Mouse (Mus musculus) telencephalon, adult 2 months (tissue): ENCODE data around the gene Slc25a47.

Experiments
- DNase-seq: peaks from one replicate; pipeline ENCODE4 v3.0.0-alpha.2; 2011; ENCODE audit warnings: low read depth, low spot score

Slc25a47 gene

GRCm38 (mm10) chr12:108835840-108836409, at the start of gene Slc25a47, which contains the start of gene Slc25a29:
TSS of gene Slc25a47 (plus strand) at chr12:108836046.
TSS of gene Slc25a29 (minus strand) at chr12:108835883.
- peak; percentile 92 for DNase-seq

DNA sequence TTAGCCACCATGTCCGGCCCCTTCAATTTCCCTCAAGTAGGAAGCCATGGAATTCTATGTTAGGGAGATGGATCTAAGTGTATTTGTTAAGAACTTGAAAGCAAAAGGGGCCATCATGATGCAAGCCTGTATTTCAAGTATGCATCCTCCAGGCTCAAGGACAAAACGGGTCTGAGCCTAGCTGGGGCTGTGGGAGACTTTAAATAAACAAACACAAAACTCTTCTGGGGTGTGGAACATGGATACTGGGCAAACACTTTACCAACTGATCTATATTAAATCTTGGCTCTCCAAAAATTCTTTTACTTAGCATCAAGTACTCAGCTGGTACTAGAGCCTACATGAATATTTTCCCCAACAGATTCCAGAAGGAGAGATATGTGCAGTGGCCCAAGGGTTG, 48.5 kb upstream of the Slc25a47 start:
- DNase-seq: no peak

DNA sequence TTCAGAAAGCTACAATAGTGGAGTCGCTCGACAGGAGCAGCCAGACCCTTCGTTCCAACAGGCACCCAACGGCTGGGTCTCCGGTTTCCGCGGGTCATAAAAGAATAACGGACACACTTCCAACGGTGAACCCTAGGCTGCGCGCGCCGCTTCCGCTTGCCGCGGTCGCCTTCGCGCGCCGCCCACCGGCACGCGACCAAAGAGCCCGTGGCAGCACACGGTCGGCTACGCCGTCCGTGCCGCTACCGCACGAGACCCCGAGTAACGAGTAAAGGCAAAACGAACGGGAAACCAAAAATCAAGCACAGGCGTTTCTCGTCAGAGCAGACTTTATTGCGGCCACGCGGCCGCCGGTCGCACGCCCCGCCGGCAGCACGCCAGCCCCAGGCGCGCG, 43.7 kb upstream of the Slc25a47 start:
- peak; percentile 65 for DNase-seq

- peak; percentile 96 for DNase-seq
These were observed 43.0 kb upstream of the Slc25a47 start, which contains the start of gene Yy1 for GRCm38 (mm10) chr12:108792546-108793452. TSS of gene Yy1 (plus strand) at chr12:108792973.

DNA sequence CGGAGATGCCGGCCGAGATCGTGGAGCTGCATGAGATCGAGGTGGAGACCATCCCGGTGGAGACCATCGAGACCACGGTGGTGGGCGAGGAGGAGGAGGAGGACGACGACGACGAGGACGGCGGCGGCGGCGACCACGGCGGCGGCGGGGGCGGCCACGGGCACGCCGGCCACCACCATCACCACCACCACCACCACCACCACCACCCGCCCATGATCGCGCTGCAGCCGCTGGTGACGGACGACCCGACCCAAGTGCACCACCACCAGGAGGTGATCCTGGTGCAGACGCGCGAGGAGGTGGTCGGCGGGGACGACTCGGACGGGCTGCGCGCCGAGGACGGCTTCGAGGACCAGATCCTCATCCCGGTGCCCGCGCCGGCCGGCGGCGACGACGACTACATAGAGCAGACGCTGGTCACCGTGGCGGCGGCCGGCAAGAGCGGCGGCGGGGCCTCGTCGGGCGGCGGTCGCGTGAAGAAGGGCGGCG, 42.3 kb upstream of the Slc25a47 start:
- no peak for DNase-seq

DNA sequence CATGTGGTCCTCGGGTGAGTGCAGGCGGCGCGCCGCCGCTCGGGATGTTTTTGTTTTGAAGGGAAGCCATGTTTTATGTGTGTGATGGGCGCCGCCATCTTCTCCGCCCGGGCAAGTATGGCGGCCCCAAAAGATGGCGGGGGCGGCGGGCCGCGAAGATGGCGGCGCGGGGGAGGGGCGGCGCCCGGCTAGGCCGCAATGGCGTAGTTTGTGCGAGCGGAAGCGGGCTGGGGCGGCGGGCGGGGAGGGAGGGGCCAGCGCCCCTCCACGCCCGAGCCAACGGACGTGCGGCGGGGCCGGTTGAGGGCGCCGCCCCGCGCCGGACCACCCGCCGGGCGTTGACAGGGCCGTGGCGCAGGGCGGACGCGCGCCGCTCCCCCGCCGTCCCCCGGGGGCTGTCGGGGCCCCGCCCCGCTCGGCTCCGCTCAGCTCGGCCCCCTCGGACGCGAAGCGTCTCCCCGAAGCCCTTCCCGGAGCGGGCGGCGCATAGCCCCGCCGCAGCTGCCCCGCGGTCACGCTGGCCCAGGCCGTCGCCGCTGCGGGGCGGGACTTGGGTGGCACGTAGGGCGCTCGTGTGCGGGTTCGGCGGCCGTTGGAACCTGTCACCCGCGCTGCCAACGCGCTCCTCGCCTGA, 41.7 kb upstream of the Slc25a47 start:
- peak; percentile 53 for DNase-seq

DNA sequence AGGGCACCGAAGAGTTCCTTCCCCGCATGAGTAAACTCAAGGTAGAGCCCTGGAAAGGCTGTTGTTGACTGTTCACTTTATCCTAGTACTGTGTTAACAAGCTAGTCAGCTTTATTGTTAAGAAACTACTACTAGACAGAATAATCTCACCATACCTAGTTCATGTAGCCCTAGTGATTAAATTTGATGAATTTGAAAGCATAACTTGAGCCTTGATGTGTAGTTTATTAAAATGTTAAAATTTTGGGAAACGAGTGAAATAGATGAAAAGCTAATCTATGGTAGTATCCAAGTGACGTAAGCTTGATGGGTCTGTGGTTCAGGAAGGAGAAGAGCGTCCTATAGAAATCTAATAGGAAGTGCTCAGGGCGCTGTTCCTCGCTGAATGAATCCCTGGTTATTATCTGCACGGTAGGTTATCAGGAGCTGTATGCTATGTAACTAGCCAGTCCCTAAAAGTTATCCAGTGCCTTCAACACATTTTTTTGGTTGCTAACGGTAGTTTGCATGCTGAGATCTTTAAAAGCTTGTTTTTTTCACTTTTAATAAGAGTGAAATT, 40.8 kb upstream of the Slc25a47 start:
- DNase-seq: no peak

GRCm38 (mm10) chr12:108801613-108802012, 34.2 kb upstream of the Slc25a47 start:
- no peak for DNase-seq

GRCm38 (mm10) chr12:108804388-108804787, 31.5 kb upstream of the Slc25a47 start:
- no peak for DNase-seq

DNA sequence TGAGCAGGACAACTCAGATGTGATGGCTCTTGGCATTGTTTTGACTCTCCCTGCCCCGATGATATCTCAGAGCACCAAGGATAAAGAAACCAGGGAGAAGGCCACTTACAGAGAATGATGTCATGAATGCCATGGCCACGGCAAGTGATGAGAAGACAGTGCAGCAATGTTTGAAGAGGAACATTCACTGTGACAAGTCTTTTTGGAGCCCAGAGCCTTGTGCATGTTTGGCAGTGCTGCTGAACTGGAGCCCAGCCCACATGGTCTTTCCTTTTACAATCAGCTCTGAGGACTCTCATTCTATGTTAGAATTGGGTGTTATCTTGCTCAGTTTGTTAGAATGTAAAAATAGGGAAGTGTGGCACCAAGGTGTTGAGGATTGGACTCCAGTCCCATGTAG, 27.4 kb upstream of the Slc25a47 start:
- DNase-seq: no peak

DNA sequence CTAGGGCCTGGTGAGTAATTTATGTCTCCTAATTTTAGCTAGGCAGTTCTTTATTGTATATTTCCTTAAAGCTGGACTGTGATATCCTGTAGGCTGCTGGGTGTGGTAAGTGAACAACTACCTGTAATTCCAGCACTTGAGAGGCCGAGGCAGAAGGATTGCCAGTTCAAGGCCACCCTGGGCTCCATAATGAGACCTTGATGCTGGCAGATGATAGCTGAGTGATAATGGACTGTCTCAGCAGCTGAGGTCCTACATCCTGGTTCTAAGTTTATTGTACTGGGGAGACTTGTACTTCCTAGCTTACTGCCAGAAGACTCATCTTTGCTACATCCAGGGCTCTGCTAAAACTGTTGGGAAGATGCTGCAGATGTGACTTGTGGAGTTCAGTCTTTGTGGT, 26.1 kb upstream of the Slc25a47 start:
- no peak for DNase-seq

GRCm38 (mm10) chr12:108810309-108810708, 25.5 kb upstream of the Slc25a47 start:
- DNase-seq: no peak

DNA sequence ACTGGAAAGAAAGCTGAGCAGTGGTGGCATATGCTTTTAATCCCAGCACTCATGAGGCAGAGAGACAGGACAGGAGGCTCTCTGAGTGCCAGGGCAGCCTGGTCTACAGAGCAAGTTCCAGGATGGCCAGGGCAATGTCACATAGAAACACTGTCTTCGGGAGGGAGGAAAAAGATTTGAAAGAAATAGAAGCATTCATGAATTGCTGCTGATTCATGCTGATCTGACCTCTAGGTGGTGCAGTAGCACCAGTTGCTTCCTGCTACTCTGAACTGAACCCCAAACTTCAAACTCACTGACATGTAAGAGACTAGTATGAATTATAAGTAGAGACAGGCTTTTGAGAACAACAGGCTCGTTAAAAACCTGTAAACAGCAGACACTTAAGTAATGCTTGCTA, 24.7 kb upstream of the Slc25a47 start:
- DNase-seq: no peak

GRCm38 (mm10) chr12:108812463-108812862, 23.4 kb upstream of the Slc25a47 start:
- DNase-seq: no peak

DNA sequence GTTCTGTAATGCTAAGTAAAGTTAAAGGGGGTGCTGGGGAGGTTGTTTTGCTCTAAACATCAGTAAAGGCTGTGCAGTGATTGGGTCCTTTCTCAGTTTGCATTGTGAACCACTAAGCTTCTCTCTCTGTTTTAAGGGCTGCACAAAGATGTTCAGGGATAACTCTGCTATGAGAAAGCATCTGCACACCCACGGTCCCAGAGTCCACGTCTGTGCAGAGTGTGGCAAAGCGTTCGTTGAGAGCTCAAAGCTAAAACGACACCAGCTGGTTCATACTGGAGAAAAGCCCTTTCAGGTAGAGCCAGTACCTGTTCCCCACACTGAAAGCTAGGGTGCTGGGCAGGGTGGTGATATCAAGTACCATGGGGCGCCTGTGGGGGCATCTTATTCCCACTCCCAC, 21.4 kb upstream of the Slc25a47 start:
- no peak for DNase-seq

DNA sequence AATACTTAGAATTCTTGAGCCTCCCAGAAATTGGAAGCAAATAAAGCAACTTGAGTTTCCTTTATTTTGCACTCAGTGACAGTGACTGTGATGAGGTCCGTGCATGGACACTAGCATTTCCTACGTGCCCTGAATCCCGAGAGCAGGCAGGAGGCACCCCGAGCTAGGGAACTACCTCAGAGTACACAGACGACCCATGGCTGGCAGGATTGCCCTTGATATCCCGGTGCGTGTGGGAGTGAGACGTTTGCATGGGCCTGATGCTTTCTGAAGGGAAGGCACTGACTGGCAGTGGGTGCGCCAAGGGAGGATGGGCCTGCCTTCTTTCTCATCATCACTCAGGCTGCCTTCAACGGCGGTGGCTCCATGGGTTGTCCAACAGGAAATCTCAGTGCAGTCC, 19.3 kb upstream of the Slc25a47 start:
- DNase-seq: no peak

- DNase-seq: no peak
These were observed 15.4 kb upstream of the Slc25a47 start for GRCm38 (mm10) chr12:108820461-108820860.

GRCm38 (mm10) chr12:108823036-108823435, 12.8 kb upstream of the Slc25a47 start:
- no peak for DNase-seq

DNA sequence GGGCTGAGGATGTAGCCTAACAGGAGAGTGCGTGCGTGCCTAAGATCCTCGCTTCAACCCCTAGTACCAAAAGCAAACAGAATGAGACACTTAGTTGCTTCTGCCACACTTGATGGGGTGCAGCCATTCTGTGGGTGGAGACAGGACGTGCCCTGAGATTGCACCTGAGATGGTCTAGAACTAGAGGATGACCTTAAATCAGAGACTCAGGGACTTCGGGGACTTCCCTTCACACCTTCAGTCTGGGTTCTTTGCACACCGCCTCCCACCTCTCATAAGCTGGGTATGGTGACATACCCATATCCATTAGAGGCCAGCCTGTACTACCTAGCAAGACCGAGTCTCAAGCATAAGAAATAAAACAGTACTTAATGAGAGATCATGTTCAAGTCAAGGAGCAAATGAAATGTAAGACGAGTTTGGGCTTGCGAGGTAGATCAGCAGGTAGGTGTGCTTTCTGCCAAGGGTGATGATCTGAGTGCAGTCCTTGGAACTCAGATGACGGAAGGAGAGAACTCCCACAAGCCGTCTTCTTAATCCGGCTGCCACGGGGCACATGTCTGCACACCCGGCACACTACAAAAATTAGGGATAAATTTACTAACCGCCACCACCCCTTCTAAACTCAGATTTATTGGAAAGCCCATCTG, 11.5 kb upstream of the Slc25a47 start:
- DNase-seq: no peak

- no peak for DNase-seq
These were observed 10.2 kb upstream of the Slc25a47 start for GRCm38 (mm10) chr12:108825561-108826224.
